Mouse (Mus musculus) kidney, adult 2 months (tissue): ENCODE measurements at regions not wholly inside any gene's neighbourhood (a gene's known extent, or its start where the extent isn't known, plus 50 kb on each side); places are given as distances from the start of the nearest gene placed in this dataset.

Experiments used
- CTCF ChIP-seq: fragments of 200-500 bp; conservative IDR thresholded peaks from 2 replicates; pipeline ENCODE4 v1.5.1; 2011; ENCODE audit warnings: low read depth, mild to moderate bottlenecking, control low read depth, low read length, moderate library complexity, mixed read lengths; ENCODE audit not compliant: insufficient read depth, insufficient read length
- POLR2A ChIP-seq: fragments of 200-500 bp; IDR thresholded peaks from one replicate; pipeline ENCODE4 v1.6.1; 2011; ENCODE audit warnings: low read depth, low read length, control low read depth

DNA sequence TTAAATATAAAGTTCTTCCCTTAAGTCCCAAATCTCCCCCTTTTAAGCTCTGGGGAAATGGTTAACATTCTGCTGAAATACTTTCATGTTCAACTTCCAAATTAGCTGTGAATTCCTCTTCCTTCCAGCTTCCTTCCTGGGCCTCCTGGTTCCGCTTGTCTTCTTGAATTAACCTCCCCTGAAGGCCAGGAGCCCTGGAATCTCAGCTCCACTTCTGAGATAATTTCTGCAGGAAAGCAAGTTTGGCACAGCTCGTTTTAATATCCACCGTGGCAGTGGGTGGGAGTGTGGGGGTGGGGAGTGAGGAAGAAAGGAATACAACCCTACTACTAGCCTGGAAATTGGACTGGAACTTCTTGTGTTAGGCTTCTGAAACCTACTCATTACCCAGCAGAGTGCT lies 110.8 kb upstream of the Tsc22d2 start:
- TF ChIP-seq CTCF (no peak), POLR2A (no peak)
